9 mouse cellular contexts compared by ENCODE assay signal in the genomic region with DNA sequence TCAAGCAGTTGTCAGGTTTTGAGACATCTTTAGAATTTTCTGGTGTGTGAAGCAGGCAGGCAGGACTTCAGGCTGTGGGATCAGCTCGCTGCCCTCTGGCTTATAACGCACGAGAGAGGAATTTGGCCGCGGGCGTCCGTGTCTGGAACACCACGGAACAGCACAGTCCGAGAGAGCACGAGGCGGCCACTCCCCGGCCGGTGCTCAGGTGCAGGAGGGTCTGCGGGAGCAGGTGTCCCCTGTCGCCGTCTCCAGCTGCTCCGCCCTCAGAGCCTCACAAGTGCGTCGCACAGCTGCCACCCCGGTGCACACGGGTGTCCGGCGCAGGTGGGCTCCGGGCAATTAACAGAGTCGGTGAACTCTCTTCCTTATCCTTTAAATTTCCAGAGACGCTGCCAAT. TPM values are rescaled to one million over a fixed set of nuclear protein-coding genes. Genes with fewer than 3 reads are reported as not detected.
DNase-seq lines count a peak whose midpoint lies in the region; ATAC-seq and TF ChIP-seq lines count a peak whose summit lies in the region.
"Had no signal": no experiment of that assay in that cellular context is flagged by ENCODE, and none has a peak within 500 bp of the region (broad histone marks: within the 10 kb centered on the region; RNA-seq: fewer than 3 reads in every experiment).

No protein-coding gene starts in this region.

- H3K36me3 ChIP-seq in lung, embryonic 14.5 days (ENCODE audit: insufficient read depth) = no peaks in the 10 kb centered on the region
- H3K36me3 ChIP-seq in forebrain, embryonic 11.5 days (ENCODE audit: control insufficient read depth, insufficient read depth, low read length) = no peaks in the 10 kb centered on the region
- no peaks in the 10 kb centered on the region for H3K36me3 ChIP-seq in limb, embryonic 11.5 days (ENCODE audit: control insufficient read depth, insufficient read depth, low read length)

- peak overlapping the region; percentile 52; the same call in 1 of the 2 replicates for H3K9ac ChIP-seq in lung, embryonic 14.5 days
- H3K9ac ChIP-seq in forebrain, embryonic 11.5 days (ENCODE audit: low read length) = no peak overlapping the region; the same call in 1 of the 2 replicates
- no peak overlapping the region; the same call in 1 of the 2 replicates for H3K9ac ChIP-seq in limb, embryonic 11.5 days (ENCODE audit: low read length)

- ATAC-seq in lung, embryonic 14.5 days (ENCODE audit: insufficient read depth) = no peak
- ATAC-seq in forebrain, embryonic 11.5 days (replicated peaks; ENCODE audit: low FRiP score) = peak; percentile 47; the same call in 1 of the 2 replicates
- ATAC-seq in limb, embryonic 11.5 days (ENCODE audit: insufficient number of reproducible peaks, low FRiP score, low TSS enrichment, low read depth) = no peak

- peak overlapping the region; percentile 96 for H3K4me2 ChIP-seq in lung, embryonic 14.5 days
- peak overlapping the region; percentile 99 for H3K4me2 ChIP-seq in forebrain, embryonic 11.5 days (ENCODE audit: low read depth, low read length, severe bottlenecking)
- peak overlapping the region; percentile 100 for H3K4me2 ChIP-seq in limb, embryonic 11.5 days (ENCODE audit: low read depth, severe bottlenecking)

- no peak for TF ChIP-seq CTCF in lung, embryonic 14.5 days (IDR thresholded peaks at IDR 0.05; ENCODE audit: low read depth)

- H3K4me1 ChIP-seq in lung, embryonic 14.5 days (ENCODE audit: insufficient read depth) = 0 out of 2 replicates have a peak, but pooled peaks cover 3% of the 10 kb centered on the region
- H3K4me1 ChIP-seq in forebrain, embryonic 11.5 days (replicated peaks; ENCODE audit: control insufficient read depth, insufficient read depth, low read length) = peaks cover 6% of the 10 kb centered on the region; the same call in 1 of the 2 replicates
- peaks cover 10% of the 10 kb centered on the region for H3K4me1 ChIP-seq in limb, embryonic 11.5 days (ENCODE audit: control insufficient read depth, insufficient read depth, low read length)

- H3K27me3 ChIP-seq in lung, embryonic 14.5 days (ENCODE audit: insufficient read depth, low read length) = peaks cover 69% of the 10 kb centered on the region
- peaks cover 52% of the 10 kb centered on the region for H3K27me3 ChIP-seq in forebrain, embryonic 11.5 days (ENCODE audit: control insufficient read depth, insufficient read depth, low read length)
- H3K27me3 ChIP-seq in limb, embryonic 11.5 days (ENCODE audit: control insufficient read depth, insufficient read depth, low read length) = peaks cover 51% of the 10 kb centered on the region

- DNase-seq in lung, embryonic 14.5 days = peak; percentile 16
- DNase-seq in lung, postnatal 10 days = no peak
- peak; percentile 69 for DNase-seq in forebrain, embryonic 11.5 days (ENCODE audit: low spot score)
- DNase-seq in limb, embryonic 11.5 days (ENCODE audit: low spot score) = peak; percentile 61
- DNase-seq in retina, postnatal 1 day = peak; percentile 40
- no peak for DNase-seq in adrenal gland, postnatal 36 days
- DNase-seq in left cerebral cortex, adult 18-20 months (ENCODE audit: low spot score in 2 of 2) = no peak
- DNase-seq in lung, adult 18-20 months = no peak

- H3K4me3 ChIP-seq in lung, embryonic 14.5 days (ENCODE audit: low read depth, low read length) = peak overlapping the region; percentile 62
- H3K4me3 ChIP-seq in forebrain, embryonic 11.5 days (ENCODE audit: low read depth, low read length) = peak overlapping the region; percentile 61
- H3K4me3 ChIP-seq in limb, embryonic 11.5 days (ENCODE audit: low read depth, low read length) = peak overlapping the region; percentile 66

- no peaks in the 10 kb centered on the region for H3K9me3 ChIP-seq in lung, embryonic 14.5 days (ENCODE audit: low read depth, low read length)
- no peaks in the 10 kb centered on the region for H3K9me3 ChIP-seq in forebrain, embryonic 11.5 days (ENCODE audit: control insufficient read depth, low read length)
- H3K9me3 ChIP-seq in limb, embryonic 11.5 days (ENCODE audit: control insufficient read depth, low read length) = no peaks in the 10 kb centered on the region

- H3K27ac ChIP-seq in lung, embryonic 14.5 days (ENCODE audit: low read depth) = no peak overlapping the region
- no peak overlapping the region for H3K27ac ChIP-seq in forebrain, embryonic 11.5 days (ENCODE audit: low read depth, low read length)
- no peak overlapping the region for H3K27ac ChIP-seq in limb, embryonic 11.5 days (replicated peaks; ENCODE audit: low read depth, low read length)
- H3K27ac ChIP-seq: macrophage had no signal

- WGBS in lung, embryonic 14.5 days = 1% methylated on average over 26 of the region's 26 CpGs
- 1% methylated on average over 26 of the region's 26 CpGs for WGBS in forebrain, embryonic 11.5 days
- WGBS in limb, embryonic 11.5 days = 1% methylated on average over 26 of the region's 26 CpGs

RNA-seq across cellular contexts. Expression of a gene that starts 0.9 kb away (rescaled TPM):
- polyA plus RNA-seq in lung, embryonic 14.5 days (2014; fragmentation: Nextera tagmentation; extraction: Ambion mirVana) = 0.59 and 1.2 TPM in 2 replicates
- 4.2 and 4.6 TPM in 2 replicates for polyA plus RNA-seq in forebrain, embryonic 11.5 days (2014; fragmentation: Nextera tagmentation; extraction: Ambion mirVana)
- polyA plus RNA-seq in limb, embryonic 11.5 days (2014; fragmentation: Nextera tagmentation; extraction: Ambion mirVana) = 2.4 and 2.7 TPM in 2 replicates
- 1 to 10 TPM; 1.4 to 2.1 TPM for total RNA-seq in adrenal gland, postnatal 36 days (2021)
- total RNA-seq in left cerebral cortex, adult 18-20 months (2021) = 1 to 10 TPM; 5.2 to 6.3 TPM
- polyA plus RNA-seq: macrophage had no signal

Comparison
In these comparisons a context has a peak if more than half of its experiments do, and no peak if none do; other contexts are left out.
1. DNase-seq: peak in lung, embryonic 14.5 days (single experiment), forebrain, embryonic 11.5 days (single experiment), limb, embryonic 11.5 days (single experiment) and retina, postnatal 1 day (single experiment); none in lung, postnatal 10 days (single experiment), adrenal gland, postnatal 36 days (0 of 2), left cerebral cortex, adult 18-20 months (0 of 2) and lung, adult 18-20 months (0 of 2).
2. Peak in every context shown above with its lines, with median percentiles within 50 percentile points of each other: H3K4me2 ChIP-seq and H3K4me3 ChIP-seq.